Mouse (Mus musculus): ENCODE measurements at regions not wholly inside any gene's neighbourhood (a gene's known extent, or its start where the extent isn't known, plus 50 kb on each side); places are given as distances from the start of the nearest gene placed in this dataset.

DNA sequence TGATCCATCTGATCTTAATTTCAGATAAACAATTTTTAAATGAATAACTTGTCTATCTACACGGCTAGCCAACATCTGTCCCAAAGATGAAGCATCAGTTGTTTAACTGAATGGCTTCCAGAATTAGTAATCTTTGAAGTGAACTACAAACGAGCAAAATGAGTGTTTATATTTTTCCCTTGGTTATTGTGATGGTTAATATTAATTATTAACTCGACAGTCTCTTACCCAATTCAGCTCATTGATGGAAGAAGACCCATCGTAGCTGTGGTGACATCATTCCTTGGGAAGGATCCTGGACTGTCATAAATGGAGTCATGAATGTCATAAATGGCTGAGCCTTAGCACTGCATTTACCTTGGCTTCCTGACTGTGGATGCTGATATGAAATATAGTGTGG lies 60.4 kb upstream of the Mocs1 start:
- no peak for ATAC-seq (ENCODE audit: insufficient number of reproducible peaks, low FRiP score, low TSS enrichment, low read depth)
- Histone ChIP-seq H3K4me3 (no peak overlapping the region), H3K4me1 (no peaks in the 10 kb centered on the region), H3K9me3 (no peaks in the 10 kb centered on the region), H3K4me2 (no peak overlapping the region), H3K27ac (no peak overlapping the region), H3K27me3 (no peaks in the 10 kb centered on the region), H3K9ac (no peak overlapping the region), H3K36me3 (no peaks in the 10 kb centered on the region)
- 69% methylated on average over 4 of the region's 4 CpGs for WGBS

- Histone ChIP-seq H3K4me2 (no peak overlapping the region), H3K9me3 (no peaks in the 10 kb centered on the region), H3K27me3 (no peaks in the 10 kb centered on the region), H3K27ac (no peak overlapping the region), H3K4me1 (no peaks in the 10 kb centered on the region), H3K4me3 (no peak overlapping the region), H3K36me3 (no peaks in the 10 kb centered on the region), H3K9ac (no peak overlapping the region)
- WGBS: 73% methylated on average over 2 of the region's 2 CpGs
- ATAC-seq (ENCODE audit: insufficient number of reproducible peaks, low FRiP score, low TSS enrichment, low read depth): no peak
Observed at GRCm38 (mm10) chr17:49368476-49369269, 59.5 kb upstream of the Mocs1 start.

DNA sequence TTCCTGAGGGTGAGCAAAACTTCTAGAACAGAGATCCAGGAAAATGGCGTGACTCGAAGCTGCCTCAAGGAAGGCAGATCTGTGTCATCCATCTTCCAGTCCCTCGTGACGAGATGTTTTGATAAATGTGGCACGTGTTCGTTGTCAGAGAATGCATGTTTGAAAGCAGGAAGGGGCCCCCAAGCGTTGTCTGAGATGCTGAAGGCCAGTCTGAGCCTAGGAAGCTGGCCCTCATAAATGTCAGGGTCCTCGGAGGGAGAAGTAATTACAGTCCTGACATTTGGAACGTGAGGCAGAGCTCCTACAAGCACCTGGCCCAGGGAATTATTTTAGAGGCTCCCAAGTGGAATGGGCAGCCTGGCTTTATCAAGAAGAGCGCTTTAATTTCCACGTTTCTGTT lies 50.5 kb upstream of the Mocs1 start:
- WGBS: 38% methylated on average over 11 of the region's 11 CpGs

More for the DNA sequence above, 50.5 kb upstream of the Mocs1 start:
- Histone ChIP-seq H3K36me3 (no peaks in the 10 kb centered on the region), H3K4me3 (no peak overlapping the region), H3K27me3 (no peaks in the 10 kb centered on the region), H3K4me1 (no peaks in the 10 kb centered on the region), H3K27ac (no peak overlapping the region), H3K9ac (no peak overlapping the region), H3K4me2 (no peak overlapping the region), H3K9me3 (no peaks in the 10 kb centered on the region)
- ATAC-seq (ENCODE audit: insufficient number of reproducible peaks, low FRiP score, low TSS enrichment, low read depth): no peak
